In genomic region chr9:64447522-64447921, GRCm38 (mm10) we compare ENCODE assay signal across 7 mouse cellular contexts.
DNase-seq lines count a peak whose midpoint lies in the region; ATAC-seq and TF ChIP-seq lines count a peak whose summit lies in the region.

No protein-coding gene starts in this region.

- H3K9me3 ChIP-seq in heart, embryonic 10.5 days: no peaks in the 10 kb centered on the region
- no peaks in the 10 kb centered on the region for H3K9me3 ChIP-seq in limb, embryonic 10.5 days (replicated peaks)
- H3K9me3 ChIP-seq in midbrain, postnatal 0 days (ENCODE audit: low read length): no peaks in the 10 kb centered on the region

- H3K36me3 ChIP-seq in heart, embryonic 10.5 days: no peaks in the 10 kb centered on the region
- H3K36me3 ChIP-seq in limb, embryonic 10.5 days: no peaks in the 10 kb centered on the region
- no peaks in the 10 kb centered on the region for H3K36me3 ChIP-seq in midbrain, postnatal 0 days (ENCODE audit: insufficient read depth, low read length)

- WGBS in heart, embryonic 10.5 days: 26% methylated on average over 6 of the region's 6 CpGs
- 46% methylated on average over 6 of the region's 6 CpGs for WGBS in limb, embryonic 10.5 days
- WGBS in midbrain, postnatal 0 days: 35% methylated on average over 6 of the region's 6 CpGs

- no peak overlapping the region; the same call in 1 of the 2 replicates for H3K9ac ChIP-seq in midbrain, postnatal 0 days (replicated peaks; ENCODE audit: low read length, poor library complexity, severe bottlenecking)

- TF ChIP-seq CTCF in midbrain, postnatal 0 days (IDR thresholded peaks at IDR 0.05): no peak

- no peak overlapping the region for H3K4me3 ChIP-seq in heart, embryonic 10.5 days
- H3K4me3 ChIP-seq in limb, embryonic 10.5 days: no peak overlapping the region
- H3K4me3 ChIP-seq in midbrain, postnatal 0 days (ENCODE audit: low read depth, low read length): no peak overlapping the region

- peak; percentile 64 for ATAC-seq in common myeloid progenitor, adult 5-6 weeks (replicated peaks; ENCODE audit: low read depth, poor library complexity, severe bottlenecking)
- no peak for ATAC-seq in midbrain, postnatal 0 days (ENCODE audit: low FRiP score)
- no peak for ATAC-seq in megakaryocyte-erythroid progenitor cell, adult 5-6 weeks (replicated peaks; ENCODE audit: low FRiP score, low TSS enrichment, poor library complexity, severe bottlenecking)

- 0 out of 2 replicates have a peak, but pooled peaks cover 7% of the 10 kb centered on the region for H3K27me3 ChIP-seq in heart, embryonic 10.5 days (ENCODE audit: insufficient read depth, poor library complexity, severe bottlenecking)
- peaks cover 15% of the 10 kb centered on the region; the same call in 1 of the 2 replicates for H3K27me3 ChIP-seq in limb, embryonic 10.5 days (ENCODE audit: low read depth, poor library complexity, severe bottlenecking)
- H3K27me3 ChIP-seq in midbrain, postnatal 0 days (ENCODE audit: insufficient read depth, low read length): no peaks in the 10 kb centered on the region

- peak; percentile 55 for DNase-seq in cerebellum, adult 11 months
- DNase-seq in heart, embryonic 10.5 days (ENCODE audit: low spot score): no peak
- DNase-seq in kidney, adult 9 months: peak; percentile 59
- no peak for DNase-seq in limb, embryonic 10.5 days (ENCODE audit: low spot score)
- peak; percentile 38 for DNase-seq in midbrain, postnatal 0 days (ENCODE audit: low spot score)

- peak overlapping the region; percentile 73 for H3K27ac ChIP-seq in heart, embryonic 10.5 days
- peak overlapping the region; percentile 66 for H3K27ac ChIP-seq in limb, embryonic 10.5 days
- H3K27ac ChIP-seq in midbrain, postnatal 0 days (ENCODE audit: low read depth, low read length): peak overlapping the region; percentile 32; the same call in 1 of the 2 replicates

- H3K4me2 ChIP-seq in midbrain, postnatal 0 days (ENCODE audit: low read depth, low read length, poor library complexity, severe bottlenecking): no peak overlapping the region

- peaks cover 23% of the 10 kb centered on the region for H3K4me1 ChIP-seq in heart, embryonic 10.5 days
- H3K4me1 ChIP-seq in limb, embryonic 10.5 days: peaks cover 15% of the 10 kb centered on the region
- H3K4me1 ChIP-seq in midbrain, postnatal 0 days (ENCODE audit: insufficient read depth, low read length): peaks cover 6% of the 10 kb centered on the region; the same call in 1 of the 2 replicates

Comparison
In these comparisons a context has a peak if more than half of its experiments do, and no peak if none do; other contexts are left out.
1. DNase-seq: peak in cerebellum, adult 11 months (single experiment), kidney, adult 9 months (single experiment) and midbrain, postnatal 0 days (single experiment); none in heart, embryonic 10.5 days (single experiment) and limb, embryonic 10.5 days (single experiment).
2. Peak in every context shown above with its lines, with median percentiles within 50 percentile points of each other: H3K27ac ChIP-seq.